Mouse (Mus musculus): ENCODE results near the gene Ppm1e. TPM values are rescaled to one million over a fixed set of nuclear protein-coding genes. Genes with fewer than 3 reads are reported as not detected.

The Ppm1e gene
- polyA plus RNA-seq, 1 experiment from 2014 or later: 1.7 TPM

GRCm38 (mm10) chr11:87357317-87358300, 1.2 kb downstream of the Ppm1e start:
- Histone ChIP-seq H3K27ac (no peak overlapping the region), H3K27me3 (peaks cover 51% of the 10 kb centered on the region), H3K9ac (peak overlapping the region; percentile 46), H3K4me3 (peak overlapping the region; percentile 71), H3K4me2 (peak overlapping the region; percentile 100), H3K4me1 (peaks cover 10% of the 10 kb centered on the region), H3K36me3 (no peaks in the 10 kb centered on the region), H3K9me3 (no peaks in the 10 kb centered on the region)
- WGBS: 7% methylated on average over 31 of the region's 31 CpGs
- no peak for ATAC-seq (ENCODE audit: borderline replicate concordance, extremely low read depth, low FRiP score, low TSS enrichment)

- H3K9ac ChIP-seq: no peak overlapping the region
- WGBS: 100% methylated on average over 1 of the region's 1 CpGs
- H3K4me3 ChIP-seq: no peak overlapping the region
- ATAC-seq (ENCODE audit: borderline replicate concordance, extremely low read depth, low FRiP score, low TSS enrichment): no peak
- no peak overlapping the region for H3K27ac ChIP-seq
- peaks cover 10% of the 10 kb centered on the region for H3K4me1 ChIP-seq
- H3K27me3 ChIP-seq: peaks cover 37% of the 10 kb centered on the region
- no peaks in the 10 kb centered on the region for H3K9me3 ChIP-seq
- no peaks in the 10 kb centered on the region for H3K36me3 ChIP-seq
- no peak overlapping the region for H3K4me2 ChIP-seq
Observed at GRCm38 (mm10) chr11:87354861-87355260, 4.0 kb downstream of the Ppm1e start.

- peaks cover 10% of the 10 kb centered on the region for H3K4me1 ChIP-seq
- no peaks in the 10 kb centered on the region for H3K9me3 ChIP-seq
- H3K36me3 ChIP-seq: no peaks in the 10 kb centered on the region
- no peak overlapping the region for H3K4me2 ChIP-seq
- peaks cover 26% of the 10 kb centered on the region for H3K27me3 ChIP-seq
- H3K9ac ChIP-seq: no peak overlapping the region
- ATAC-seq (ENCODE audit: borderline replicate concordance, extremely low read depth, low FRiP score, low TSS enrichment): no peak
- WGBS: 75% methylated on average over 7 of the region's 7 CpGs
- no peak overlapping the region for H3K4me3 ChIP-seq
- H3K27ac ChIP-seq: no peak overlapping the region
Observed at GRCm38 (mm10) chr11:87353646-87354170, 5.1 kb downstream of the Ppm1e start.

GRCm38 (mm10) chr11:87326381-87326780, 32.4 kb downstream of the Ppm1e start:
- Histone ChIP-seq H3K27ac (no peak overlapping the region), H3K4me2 (no peak overlapping the region), H3K9ac (no peak overlapping the region), H3K27me3 (no peaks in the 10 kb centered on the region), H3K4me1 (no peaks in the 10 kb centered on the region), H3K9me3 (no peaks in the 10 kb centered on the region), H3K36me3 (no peaks in the 10 kb centered on the region), H3K4me3 (no peak overlapping the region)
- 51% methylated on average over 3 of the region's 3 CpGs for WGBS
- no peak for ATAC-seq (ENCODE audit: borderline replicate concordance, extremely low read depth, low FRiP score, low TSS enrichment)

GRCm38 (mm10) chr11:87322558-87322957, 36.3 kb downstream of the Ppm1e start:
- no peaks in the 10 kb centered on the region for H3K4me1 ChIP-seq
- ATAC-seq (ENCODE audit: borderline replicate concordance, extremely low read depth, low FRiP score, low TSS enrichment): no peak
- no peaks in the 10 kb centered on the region for H3K36me3 ChIP-seq
- H3K9ac ChIP-seq: no peak overlapping the region
- no peak overlapping the region for H3K4me3 ChIP-seq
- H3K27ac ChIP-seq: no peak overlapping the region
- H3K9me3 ChIP-seq: no peaks in the 10 kb centered on the region
- no peak overlapping the region for H3K4me2 ChIP-seq
- WGBS: 49% methylated on average over 8 of the region's 8 CpGs
- no peaks in the 10 kb centered on the region for H3K27me3 ChIP-seq

- no peak overlapping the region for H3K9ac ChIP-seq
- 55% methylated on average over 5 of the region's 5 CpGs for WGBS
- no peak for ATAC-seq (ENCODE audit: borderline replicate concordance, extremely low read depth, low FRiP score, low TSS enrichment)
- H3K4me2 ChIP-seq: no peak overlapping the region
- no peaks in the 10 kb centered on the region for H3K9me3 ChIP-seq
- no peak overlapping the region for H3K27ac ChIP-seq
- H3K27me3 ChIP-seq: no peaks in the 10 kb centered on the region
- no peaks in the 10 kb centered on the region for H3K4me1 ChIP-seq
- no peak overlapping the region for H3K4me3 ChIP-seq
- H3K36me3 ChIP-seq: no peaks in the 10 kb centered on the region
Observed at GRCm38 (mm10) chr11:87320007-87320406, 38.8 kb downstream of the Ppm1e start.

GRCm38 (mm10) chr11:87318956-87319708, 39.7 kb downstream of the Ppm1e start:
- no peak for ATAC-seq (ENCODE audit: borderline replicate concordance, extremely low read depth, low FRiP score, low TSS enrichment)
- Histone ChIP-seq H3K4me2 (no peak overlapping the region), H3K27ac (no peak overlapping the region), H3K36me3 (no peaks in the 10 kb centered on the region), H3K4me1 (no peaks in the 10 kb centered on the region), H3K9ac (no peak overlapping the region), H3K27me3 (no peaks in the 10 kb centered on the region), H3K9me3 (no peaks in the 10 kb centered on the region), H3K4me3 (no peak overlapping the region)
- 81% methylated on average over 9 of the region's 9 CpGs for WGBS

- Histone ChIP-seq H3K9ac (no peak overlapping the region), H3K27ac (no peak overlapping the region), H3K36me3 (no peaks in the 10 kb centered on the region), H3K4me3 (no peak overlapping the region), H3K27me3 (no peaks in the 10 kb centered on the region), H3K9me3 (no peaks in the 10 kb centered on the region), H3K4me1 (no peaks in the 10 kb centered on the region), H3K4me2 (no peak overlapping the region)
- no peak for ATAC-seq (ENCODE audit: borderline replicate concordance, extremely low read depth, low FRiP score, low TSS enrichment)
- 32% methylated on average over 3 of the region's 3 CpGs for WGBS
Observed at GRCm38 (mm10) chr11:87313533-87313932, 45.3 kb downstream of the Ppm1e start.

- no peaks in the 10 kb centered on the region for H3K27me3 ChIP-seq
- H3K4me2 ChIP-seq: no peak overlapping the region
- no peaks in the 10 kb centered on the region for H3K9me3 ChIP-seq
- no peaks in the 10 kb centered on the region for H3K36me3 ChIP-seq
- ATAC-seq (ENCODE audit: borderline replicate concordance, extremely low read depth, low FRiP score, low TSS enrichment): no peak
- 78% methylated on average over 2 of the region's 2 CpGs for WGBS
- H3K9ac ChIP-seq: no peak overlapping the region
- H3K27ac ChIP-seq: no peak overlapping the region
- no peak overlapping the region for H3K4me3 ChIP-seq
- H3K4me1 ChIP-seq: no peaks in the 10 kb centered on the region
Observed at GRCm38 (mm10) chr11:87310309-87310708, 48.5 kb downstream of the Ppm1e start.

GRCm38 (mm10) chr11:87309329-87310074, 49.3 kb downstream of the Ppm1e start:
- Histone ChIP-seq H3K36me3 (no peaks in the 10 kb centered on the region), H3K27me3 (no peaks in the 10 kb centered on the region), H3K9ac (no peak overlapping the region), H3K4me1 (no peaks in the 10 kb centered on the region), H3K4me2 (no peak overlapping the region), H3K4me3 (no peak overlapping the region), H3K27ac (no peak overlapping the region), H3K9me3 (no peaks in the 10 kb centered on the region)
- WGBS: 58% methylated on average over 8 of the region's 8 CpGs
- no peak for ATAC-seq (ENCODE audit: borderline replicate concordance, extremely low read depth, low FRiP score, low TSS enrichment)

- Histone ChIP-seq H3K27ac (no peak overlapping the region), H3K4me2 (no peak overlapping the region), H3K27me3 (no peaks in the 10 kb centered on the region), H3K4me3 (no peak overlapping the region), H3K36me3 (no peaks in the 10 kb centered on the region), H3K9ac (no peak overlapping the region), H3K9me3 (no peaks in the 10 kb centered on the region), H3K4me1 (peaks cover 5% of the 10 kb centered on the region; the same call in 1 of the 2 replicates)
- 45% methylated on average over 5 of the region's 5 CpGs for WGBS
- no peak for ATAC-seq (ENCODE audit: borderline replicate concordance, extremely low read depth, low FRiP score, low TSS enrichment)
Observed at GRCm38 (mm10) chr11:87299066-87299465, 59.8 kb downstream of the Ppm1e start.
